Mouse (Mus musculus): ENCODE data around the gene Fndc9. TPM values are rescaled to one million over a fixed set of nuclear protein-coding genes. Genes with fewer than 3 reads are reported as not detected.

Fndc9 gene
- polyA plus RNA-seq, 1 experiment from 2014 or later, result 0.09 TPM

GRCm38 (mm10) chr11:46225345-46225744 lies 10.0 kb upstream of the Fndc9 start:
- Histone ChIP-seq H3K4me2 (replicated peaks; ENCODE audit: low read depth, low read length) (no peak overlapping the region), H3K9ac (replicated peaks; ENCODE audit: low read length) (no peak overlapping the region), H3K27me3 (ENCODE audit: insufficient read depth, low read length) (no peaks in the 10 kb centered on the region), H3K4me3 (ENCODE audit: low read length) (no peak overlapping the region), H3K9me3 (ENCODE audit: low read length) (no peaks in the 10 kb centered on the region), H3K36me3 (ENCODE audit: insufficient read depth, low read length) (peaks cover 10% of the 10 kb centered on the region; the same call in 1 of the 2 replicates), H3K27ac (ENCODE audit: low read length) (no peak overlapping the region), H3K4me1 (ENCODE audit: insufficient read depth, low read length) (no peaks in the 10 kb centered on the region)
- WGBS, result 71% methylated on average over 5 of the region's 5 CpGs
- no peak for ATAC-seq (ENCODE audit: low FRiP score, low TSS enrichment)

GRCm38 (mm10) chr11:46230184-46230583 lies 5.1 kb upstream of the Fndc9 start:
- no peak overlapping the region for H3K27ac ChIP-seq (ENCODE audit: low read length)
- no peaks in the 10 kb centered on the region for H3K9me3 ChIP-seq (ENCODE audit: low read length)
- no peak overlapping the region for H3K4me3 ChIP-seq (ENCODE audit: low read length)
- ATAC-seq (ENCODE audit: low FRiP score, low TSS enrichment), result no peak
- H3K4me2 ChIP-seq (replicated peaks; ENCODE audit: low read depth, low read length), result no peak overlapping the region
- WGBS, result 77% methylated on average over 6 of the region's 6 CpGs
- H3K4me1 ChIP-seq (ENCODE audit: insufficient read depth, low read length), result no peaks in the 10 kb centered on the region
- H3K9ac ChIP-seq (replicated peaks; ENCODE audit: low read length), result no peak overlapping the region
- H3K27me3 ChIP-seq (ENCODE audit: insufficient read depth, low read length), result no peaks in the 10 kb centered on the region
- H3K36me3 ChIP-seq (ENCODE audit: insufficient read depth, low read length), result no peaks in the 10 kb centered on the region

- no peaks in the 10 kb centered on the region for H3K27me3 ChIP-seq (ENCODE audit: insufficient read depth, low read length)
- no peaks in the 10 kb centered on the region for H3K9me3 ChIP-seq (ENCODE audit: low read length)
- H3K36me3 ChIP-seq (ENCODE audit: insufficient read depth, low read length), result no peaks in the 10 kb centered on the region
- no peaks in the 10 kb centered on the region for H3K4me1 ChIP-seq (ENCODE audit: insufficient read depth, low read length)
- H3K9ac ChIP-seq (replicated peaks; ENCODE audit: low read length), result no peak overlapping the region
- H3K27ac ChIP-seq (ENCODE audit: low read length), result no peak overlapping the region
- ATAC-seq (ENCODE audit: low FRiP score, low TSS enrichment), result no peak
- H3K4me2 ChIP-seq (replicated peaks; ENCODE audit: low read depth, low read length), result no peak overlapping the region
- no peak overlapping the region for H3K4me3 ChIP-seq (ENCODE audit: low read length)
- WGBS, result 89% methylated on average over 4 of the region's 4 CpGs
Measured at GRCm38 (mm10) chr11:46232803-46233202, 2.5 kb upstream of the Fndc9 start.

- H3K27ac ChIP-seq (ENCODE audit: low read length), result no peak overlapping the region
- H3K4me1 ChIP-seq (ENCODE audit: insufficient read depth, low read length), result no peaks in the 10 kb centered on the region
- no peak overlapping the region for H3K9ac ChIP-seq (replicated peaks; ENCODE audit: low read length)
- no peak for ATAC-seq (ENCODE audit: low FRiP score, low TSS enrichment)
- H3K36me3 ChIP-seq (ENCODE audit: insufficient read depth, low read length), result no peaks in the 10 kb centered on the region
- no peaks in the 10 kb centered on the region for H3K9me3 ChIP-seq (ENCODE audit: low read length)
- no peak overlapping the region for H3K4me3 ChIP-seq (ENCODE audit: low read length)
- no peaks in the 10 kb centered on the region for H3K27me3 ChIP-seq (ENCODE audit: insufficient read depth, low read length)
- H3K4me2 ChIP-seq (replicated peaks; ENCODE audit: low read depth, low read length), result no peak overlapping the region
- WGBS, result 67% methylated on average over 4 of the region's 4 CpGs
Measured at GRCm38 (mm10) chr11:46233966-46234365, 1.4 kb upstream of the Fndc9 start.

GRCm38 (mm10) chr11:46236976-46237375 lies 1.6 kb downstream of the Fndc9 start:
- Histone ChIP-seq H3K4me1 (ENCODE audit: insufficient read depth, low read length) (no peaks in the 10 kb centered on the region), H3K27me3 (ENCODE audit: insufficient read depth, low read length) (no peaks in the 10 kb centered on the region), H3K36me3 (ENCODE audit: insufficient read depth, low read length) (no peaks in the 10 kb centered on the region; the same call in 1 of the 2 replicates), H3K27ac (ENCODE audit: low read length) (no peak overlapping the region), H3K9ac (replicated peaks; ENCODE audit: low read length) (no peak overlapping the region), H3K4me2 (replicated peaks; ENCODE audit: low read depth, low read length) (no peak overlapping the region), H3K9me3 (ENCODE audit: low read length) (no peaks in the 10 kb centered on the region), H3K4me3 (ENCODE audit: low read length) (no peak overlapping the region)
- 41% methylated on average over 4 of the region's 4 CpGs for WGBS
- no peak for ATAC-seq (ENCODE audit: low FRiP score, low TSS enrichment)

- no peak overlapping the region for H3K4me3 ChIP-seq (ENCODE audit: low read length)
- 90% methylated on average over 7 of the region's 7 CpGs for WGBS
- no peak overlapping the region for H3K27ac ChIP-seq (ENCODE audit: low read length)
- no peak overlapping the region for H3K4me2 ChIP-seq (replicated peaks; ENCODE audit: low read depth, low read length)
- no peaks in the 10 kb centered on the region; the same call in 1 of the 2 replicates for H3K36me3 ChIP-seq (ENCODE audit: insufficient read depth, low read length)
- no peaks in the 10 kb centered on the region for H3K4me1 ChIP-seq (ENCODE audit: insufficient read depth, low read length)
- H3K9me3 ChIP-seq (ENCODE audit: low read length), result no peaks in the 10 kb centered on the region
- no peak overlapping the region for H3K9ac ChIP-seq (replicated peaks; ENCODE audit: low read length)
- no peak for ATAC-seq (ENCODE audit: low FRiP score, low TSS enrichment)
- no peaks in the 10 kb centered on the region for H3K27me3 ChIP-seq (ENCODE audit: insufficient read depth, low read length)
Measured at GRCm38 (mm10) chr11:46241150-46241673, 5.9 kb downstream of the Fndc9 start.

- Histone ChIP-seq H3K9ac (replicated peaks; ENCODE audit: low read length) (no peak overlapping the region), H3K9me3 (ENCODE audit: low read length) (no peaks in the 10 kb centered on the region), H3K4me3 (ENCODE audit: low read length) (no peak overlapping the region), H3K27me3 (ENCODE audit: insufficient read depth, low read length) (no peaks in the 10 kb centered on the region), H3K4me2 (replicated peaks; ENCODE audit: low read depth, low read length) (no peak overlapping the region), H3K27ac (ENCODE audit: low read length) (no peak overlapping the region), H3K36me3 (ENCODE audit: insufficient read depth, low read length) (no peaks in the 10 kb centered on the region; the same call in 1 of the 2 replicates), H3K4me1 (ENCODE audit: insufficient read depth, low read length) (no peaks in the 10 kb centered on the region)
- WGBS, result 87% methylated on average over 8 of the region's 8 CpGs
- no peak for ATAC-seq (ENCODE audit: low FRiP score, low TSS enrichment)
Measured at GRCm38 (mm10) chr11:46241985-46242384, 6.7 kb downstream of the Fndc9 start.

- no peak for ATAC-seq (ENCODE audit: low FRiP score, low TSS enrichment)
- Histone ChIP-seq H3K4me3 (ENCODE audit: low read length) (no peak overlapping the region), H3K9ac (replicated peaks; ENCODE audit: low read length) (no peak overlapping the region), H3K4me2 (replicated peaks; ENCODE audit: low read depth, low read length) (no peak overlapping the region), H3K36me3 (ENCODE audit: insufficient read depth, low read length) (no peaks in the 10 kb centered on the region; the same call in 1 of the 2 replicates), H3K27ac (ENCODE audit: low read length) (no peak overlapping the region), H3K4me1 (ENCODE audit: insufficient read depth, low read length) (no peaks in the 10 kb centered on the region), H3K27me3 (ENCODE audit: insufficient read depth, low read length) (no peaks in the 10 kb centered on the region), H3K9me3 (ENCODE audit: low read length) (no peaks in the 10 kb centered on the region)
- 89% methylated on average over 23 of the region's 23 CpGs for WGBS
Measured at GRCm38 (mm10) chr11:46244731-46245604, 9.6 kb downstream of the Fndc9 start.

- WGBS, result 76% methylated on average over 8 of the region's 8 CpGs
- ATAC-seq (ENCODE audit: low FRiP score, low TSS enrichment), result no peak
- H3K27ac ChIP-seq (ENCODE audit: low read length), result no peak overlapping the region
- no peak overlapping the region for H3K4me3 ChIP-seq (ENCODE audit: low read length)
- no peak overlapping the region for H3K4me2 ChIP-seq (replicated peaks; ENCODE audit: low read depth, low read length)
- no peaks in the 10 kb centered on the region for H3K9me3 ChIP-seq (ENCODE audit: low read length)
- no peaks in the 10 kb centered on the region for H3K27me3 ChIP-seq (ENCODE audit: insufficient read depth, low read length)
- no peaks in the 10 kb centered on the region; the same call in 1 of the 2 replicates for H3K36me3 ChIP-seq (ENCODE audit: insufficient read depth, low read length)
- H3K4me1 ChIP-seq (ENCODE audit: insufficient read depth, low read length), result no peaks in the 10 kb centered on the region
- no peak overlapping the region for H3K9ac ChIP-seq (replicated peaks; ENCODE audit: low read length)
Measured at GRCm38 (mm10) chr11:46245926-46246325, 10.6 kb downstream of the Fndc9 start.

- Histone ChIP-seq H3K27ac (ENCODE audit: low read length) (no peak overlapping the region), H3K36me3 (ENCODE audit: insufficient read depth, low read length) (no peaks in the 10 kb centered on the region), H3K4me1 (ENCODE audit: insufficient read depth, low read length) (no peaks in the 10 kb centered on the region), H3K27me3 (ENCODE audit: insufficient read depth, low read length) (no peaks in the 10 kb centered on the region), H3K4me3 (ENCODE audit: low read length) (no peak overlapping the region), H3K9me3 (ENCODE audit: low read length) (no peaks in the 10 kb centered on the region), H3K4me2 (replicated peaks; ENCODE audit: low read depth, low read length) (no peak overlapping the region), H3K9ac (replicated peaks; ENCODE audit: low read length) (no peak overlapping the region)
- 75% methylated on average over 7 of the region's 7 CpGs for WGBS
- no peak for ATAC-seq (ENCODE audit: low FRiP score, low TSS enrichment)
Measured at GRCm38 (mm10) chr11:46246393-46246792, 11.1 kb downstream of the Fndc9 start.

All from kidney, embryonic 16.5 days (tissue).